Mouse (Mus musculus): Measurements from ENCODE around the gene Tmem95.

GRCm38 (mm10) chr11:69836703-69837576 lies 40.9 kb downstream of the Tmem95 start:
- TF ChIP-seq CTCF (IDR thresholded peaks at IDR 0.05; ENCODE audit: low read depth, low read length) (no peak), POLR2A (IDR thresholded peaks at IDR 0.05; ENCODE audit: insufficient read depth, low read length) (no peak)

Measured in ES-Bruce4 (cell line).